Mouse (Mus musculus) urinary bladder, postnatal 10 days (tissue): Measurements from ENCODE around the gene Samhd1.

Experiments
- DNase-seq: peaks from one replicate; pipeline ENCODE4 v3.0.0; 2022; ENCODE audit warnings: low spot score

Gene Samhd1

DNA sequence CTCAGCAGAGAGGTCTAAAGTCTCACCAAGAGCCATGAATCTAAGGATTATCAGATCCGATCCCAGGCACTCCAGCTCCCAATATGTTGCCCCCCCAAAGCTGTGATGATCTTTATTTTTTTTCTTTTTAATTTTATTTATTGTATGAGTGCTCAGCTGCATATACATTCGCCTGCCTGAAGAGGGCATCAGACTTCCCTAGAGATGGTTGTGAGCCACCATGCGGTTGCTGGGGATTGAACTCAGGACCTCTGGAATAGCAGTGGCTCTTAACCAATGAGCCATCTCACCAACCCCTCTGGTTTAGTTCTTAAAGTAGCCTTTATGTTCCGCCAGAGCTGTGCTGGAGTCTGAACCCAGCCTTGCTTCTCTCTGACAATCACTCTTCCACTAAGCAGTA is 81.3 kb downstream of the Samhd1 start:
- DNase-seq, result no peak

- DNase-seq, result no peak
Measured at GRCm38 (mm10) chr2:157053124-157053523, 81.9 kb downstream of the Samhd1 start.

DNA sequence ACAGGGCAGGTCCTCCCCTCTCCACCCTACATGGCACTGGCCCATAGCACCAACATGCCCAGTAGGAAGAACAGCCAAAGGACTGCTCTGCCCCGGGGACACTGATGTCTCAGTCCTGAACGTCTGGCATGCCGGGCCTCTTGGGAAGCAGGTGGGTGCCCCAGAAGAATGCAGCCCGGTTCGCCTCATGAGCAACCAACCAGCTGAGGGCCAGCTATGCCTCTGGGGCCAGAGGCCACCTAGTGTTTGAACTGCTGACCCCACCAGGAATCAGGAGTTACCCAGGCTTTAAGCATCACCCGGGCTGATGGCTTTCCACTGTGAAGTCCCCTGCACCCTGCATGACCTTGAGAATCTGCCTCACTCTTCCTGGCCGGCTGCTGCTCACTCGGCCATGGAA is 82.6 kb downstream of the Samhd1 start:
- no peak for DNase-seq

GRCm38 (mm10) chr2:157049831-157050243 is 85.2 kb downstream of the Samhd1 start:
- DNase-seq, result no peak

DNA sequence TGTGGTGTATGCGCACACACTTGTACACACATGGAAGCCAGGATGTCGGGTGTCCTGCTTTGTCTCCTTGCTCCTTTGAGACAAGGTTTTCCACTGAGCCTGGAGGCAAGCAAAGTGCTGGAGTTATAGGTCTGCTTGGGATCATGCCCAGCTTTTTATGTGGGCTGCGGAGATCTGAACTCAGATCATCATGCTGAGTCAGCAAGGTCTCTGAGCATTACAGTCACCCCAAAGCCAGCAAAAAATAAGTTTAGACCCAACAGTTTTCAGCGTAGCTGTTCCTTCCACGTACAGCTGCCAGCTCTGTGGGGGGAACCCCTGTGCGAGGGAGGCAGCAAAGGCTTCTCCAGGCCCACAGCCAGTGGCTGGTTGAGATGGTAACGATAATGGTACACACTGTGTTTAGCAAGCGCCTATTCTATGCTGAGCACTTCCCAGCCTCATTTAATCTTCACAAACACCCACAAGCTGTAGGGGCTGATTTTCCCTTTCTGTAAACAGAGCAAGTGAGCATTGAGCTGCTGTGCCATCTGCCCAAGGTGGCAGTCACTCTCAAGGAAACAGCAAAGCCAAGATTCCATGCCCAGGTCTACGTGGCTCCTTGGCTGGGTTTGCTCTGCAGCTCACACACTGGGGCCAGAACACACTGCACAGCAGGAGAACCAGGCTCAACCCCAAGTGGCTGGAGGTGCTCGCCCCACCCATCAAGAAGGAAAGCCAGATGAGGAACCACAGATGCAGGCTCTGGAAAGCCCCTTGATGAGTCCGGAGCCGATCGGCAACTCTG is 86.5 kb downstream of the Samhd1 start:
- DNase-seq, result no peak
